Mouse (Mus musculus): ENCODE data around the gene Cldn9.

Gene Cldn9

GRCm38 (mm10) chr17:23680336-23680735 is 3.5 kb downstream of the Cldn9 start:
- no peak for DNase-seq (ENCODE audit: low spot score)

DNA sequence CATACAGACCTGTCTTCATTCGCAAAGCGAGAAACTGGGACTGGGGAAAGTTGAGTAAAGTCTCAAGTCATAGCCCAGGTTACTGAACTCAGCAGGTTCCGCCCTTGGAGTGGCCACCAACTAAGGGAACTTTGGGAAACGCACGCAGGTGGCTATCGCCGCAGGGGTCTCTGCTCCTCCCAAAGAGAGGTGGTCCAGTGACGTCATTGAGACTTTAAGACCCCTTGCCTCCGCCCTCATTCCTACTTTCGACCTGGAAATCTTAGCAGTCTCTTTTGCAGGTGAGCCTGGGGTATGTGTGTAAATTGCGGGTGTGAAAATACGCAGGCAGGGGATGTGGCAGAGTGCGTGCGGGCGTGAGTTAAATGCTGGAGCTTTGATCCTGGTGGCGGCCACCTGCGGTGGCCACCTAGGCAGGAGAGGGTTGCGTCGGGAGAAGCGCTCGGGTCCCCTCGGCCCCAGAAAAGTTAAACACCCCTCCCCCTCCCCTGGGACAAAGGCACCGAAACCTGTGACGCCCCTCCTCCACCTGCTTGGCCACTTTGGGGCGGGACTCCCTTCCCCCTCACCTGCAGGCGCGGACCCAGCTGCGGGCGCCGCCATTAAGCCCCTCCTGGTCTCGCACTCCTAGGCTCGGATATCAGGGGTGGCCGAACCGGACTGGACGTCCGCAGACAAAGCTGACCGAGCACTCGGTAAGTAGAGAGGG is 4.5 kb downstream of the Cldn9 start, which contains the start of gene Cldn6:
Gene Cldn6, plus strand, starts transcription at position 123 of the 709 bp plus-strand sequence.
- no peak for DNase-seq (ENCODE audit: low spot score)

GRCm38 (mm10) chr17:23677236-23677679 is 6.6 kb downstream of the Cldn9 start, which contains the start of gene Tnfrsf12a:
Gene Tnfrsf12a, minus strand, starts transcription at chr17:23677468.
- DNase-seq (ENCODE audit: low spot score): peak; percentile 82

GRCm38 (mm10) chr17:23676473-23677031 is 7.3 kb downstream of the Cldn9 start:
- peak; percentile 80 for DNase-seq (ENCODE audit: low spot score)

GRCm38 (mm10) chr17:23675564-23676281 is 8.1 kb downstream of the Cldn9 start:
- peak; percentile 75 for DNase-seq (ENCODE audit: low spot score)

DNA sequence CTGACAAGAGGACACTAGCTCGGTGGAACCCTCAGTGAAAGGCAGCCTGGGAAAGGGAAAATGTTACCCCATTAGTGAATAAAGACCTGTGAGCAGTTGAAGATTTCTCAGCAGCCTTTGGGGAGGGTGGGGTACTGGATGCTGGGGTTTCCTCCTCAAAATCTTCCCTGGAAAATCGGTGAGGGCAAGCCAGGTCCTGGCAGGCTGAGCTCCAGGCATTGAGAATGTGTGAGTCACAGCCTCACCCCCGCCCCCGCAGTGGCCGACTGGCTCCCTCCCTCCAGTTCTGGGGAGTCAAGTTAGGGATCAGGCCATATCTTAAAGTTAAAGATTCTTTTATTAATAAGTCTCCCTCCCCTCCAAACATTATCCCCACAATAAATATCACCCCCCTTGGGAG is 8.7 kb downstream of the Cldn9 start:
- DNase-seq (ENCODE audit: low spot score): peak; percentile 71

DNA sequence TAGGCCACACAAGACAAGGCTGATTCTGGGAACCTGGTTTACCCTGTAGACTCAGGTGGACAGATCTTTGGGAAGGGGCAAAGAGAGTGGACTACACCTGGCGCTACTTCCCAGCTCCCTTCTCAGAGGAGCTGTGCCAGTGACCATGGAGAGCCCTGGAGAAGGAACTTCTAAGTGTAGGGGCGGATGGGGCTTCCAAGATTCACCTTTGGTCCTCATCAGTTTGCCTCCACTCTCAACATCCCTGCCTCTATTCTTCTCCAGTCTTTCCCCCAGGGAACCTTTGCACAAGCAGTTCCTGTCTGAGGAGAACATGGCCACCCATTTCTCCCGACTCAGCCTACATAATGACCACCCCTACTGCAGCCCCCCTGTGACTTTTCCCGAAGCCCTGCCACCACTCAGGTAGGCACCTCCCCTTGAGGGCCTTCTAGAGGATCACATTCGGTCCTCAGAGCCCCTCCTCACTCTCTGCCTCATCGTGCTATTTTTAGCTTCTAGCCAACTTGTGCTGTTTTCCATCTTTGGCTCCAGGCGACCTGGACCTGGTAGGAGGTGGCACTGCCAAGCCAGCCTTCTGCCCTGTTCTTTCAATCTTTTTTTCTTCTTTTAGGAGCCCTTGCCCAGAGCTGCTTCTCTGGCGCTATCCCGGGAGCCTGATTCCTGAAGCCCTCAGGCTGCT is 9.4 kb downstream of the Cldn9 start:
- DNase-seq (ENCODE audit: low spot score): no peak

GRCm38 (mm10) chr17:23673424-23674073 is 10.3 kb downstream of the Cldn9 start, which contains the start of the genes Hcfc1r1 and Thoc6:
Gene Hcfc1r1, plus strand, starts transcription at chr17:23673596.
Gene Thoc6, minus strand, starts transcription at chr17:23673882.
- peak; percentile 90 for DNase-seq (ENCODE audit: low spot score)

DNA sequence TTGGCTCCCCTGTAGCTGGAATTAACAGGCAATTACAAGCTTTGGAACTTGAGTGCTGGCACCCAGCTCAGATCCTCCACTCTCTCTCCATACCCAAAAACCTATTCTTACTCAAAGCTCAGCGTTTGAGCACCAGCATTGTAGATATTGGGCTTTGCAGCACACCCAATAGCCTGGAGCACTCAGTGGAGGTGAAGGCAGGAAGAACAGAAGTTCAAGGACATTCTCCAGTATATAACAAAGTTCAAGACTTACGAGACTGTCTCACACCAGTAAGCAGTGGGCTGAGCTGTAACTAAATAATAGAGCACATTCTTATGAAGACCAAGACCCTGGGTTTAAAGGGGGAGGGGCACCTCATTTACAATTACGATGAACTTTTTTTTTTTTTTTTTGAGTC is 11.1 kb downstream of the Cldn9 start:
- DNase-seq (ENCODE audit: low spot score): no peak

DNA sequence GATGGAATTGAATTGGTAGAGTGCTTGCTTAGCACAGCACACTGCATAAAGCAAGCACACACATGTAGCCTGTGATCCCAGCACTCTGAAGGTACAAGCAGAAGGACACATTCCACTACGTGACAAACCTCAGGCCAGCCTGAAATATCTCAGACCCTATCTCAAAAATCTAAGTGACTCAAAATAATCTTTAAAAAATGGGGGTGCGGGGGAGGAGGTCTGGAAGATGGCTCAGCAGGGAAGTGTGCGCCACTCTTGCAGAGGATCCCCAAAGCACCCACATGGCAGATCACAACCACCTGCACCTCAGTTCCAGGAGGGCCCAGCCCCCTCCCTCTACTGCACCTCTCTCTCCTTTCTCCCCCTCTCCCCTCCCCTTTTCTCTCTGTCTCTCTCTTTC is 12.3 kb downstream of the Cldn9 start:
- DNase-seq (ENCODE audit: low spot score): no peak

- no peak for DNase-seq (ENCODE audit: low spot score)
Observed at GRCm38 (mm10) chr17:23670516-23671074, 13.2 kb downstream of the Cldn9 start.

DNA sequence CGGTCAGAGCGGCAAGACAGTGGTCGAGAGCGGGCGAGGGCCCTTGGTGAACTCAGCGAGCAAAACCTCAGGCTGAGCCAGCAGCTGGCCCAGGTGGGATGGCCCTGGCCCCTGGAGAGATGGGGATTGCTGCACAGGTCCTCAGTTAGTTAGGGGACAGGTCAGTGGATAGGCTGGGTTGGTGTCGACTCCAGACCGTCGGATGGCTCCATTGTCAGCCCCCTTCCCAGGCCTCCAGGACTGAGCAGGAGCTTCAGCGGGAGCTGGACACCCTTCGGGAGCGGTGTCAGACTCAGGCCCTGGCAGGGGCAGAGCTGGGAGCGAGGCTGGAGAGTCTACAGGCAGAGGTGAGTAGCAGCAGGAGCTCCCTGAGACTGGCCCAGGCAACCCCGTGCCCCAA is 18.3 kb downstream of the Cldn9 start:
- no peak for DNase-seq (ENCODE audit: low spot score)

GRCm38 (mm10) chr17:23664556-23665021 is 19.2 kb downstream of the Cldn9 start:
- DNase-seq (ENCODE audit: low spot score): no peak

GRCm38 (mm10) chr17:23661526-23661925 is 22.3 kb downstream of the Cldn9 start:
- DNase-seq (ENCODE audit: low spot score): no peak

GRCm38 (mm10) chr17:23660876-23661200 is 23.0 kb downstream of the Cldn9 start:
- no peak for DNase-seq (ENCODE audit: low spot score)

DNA sequence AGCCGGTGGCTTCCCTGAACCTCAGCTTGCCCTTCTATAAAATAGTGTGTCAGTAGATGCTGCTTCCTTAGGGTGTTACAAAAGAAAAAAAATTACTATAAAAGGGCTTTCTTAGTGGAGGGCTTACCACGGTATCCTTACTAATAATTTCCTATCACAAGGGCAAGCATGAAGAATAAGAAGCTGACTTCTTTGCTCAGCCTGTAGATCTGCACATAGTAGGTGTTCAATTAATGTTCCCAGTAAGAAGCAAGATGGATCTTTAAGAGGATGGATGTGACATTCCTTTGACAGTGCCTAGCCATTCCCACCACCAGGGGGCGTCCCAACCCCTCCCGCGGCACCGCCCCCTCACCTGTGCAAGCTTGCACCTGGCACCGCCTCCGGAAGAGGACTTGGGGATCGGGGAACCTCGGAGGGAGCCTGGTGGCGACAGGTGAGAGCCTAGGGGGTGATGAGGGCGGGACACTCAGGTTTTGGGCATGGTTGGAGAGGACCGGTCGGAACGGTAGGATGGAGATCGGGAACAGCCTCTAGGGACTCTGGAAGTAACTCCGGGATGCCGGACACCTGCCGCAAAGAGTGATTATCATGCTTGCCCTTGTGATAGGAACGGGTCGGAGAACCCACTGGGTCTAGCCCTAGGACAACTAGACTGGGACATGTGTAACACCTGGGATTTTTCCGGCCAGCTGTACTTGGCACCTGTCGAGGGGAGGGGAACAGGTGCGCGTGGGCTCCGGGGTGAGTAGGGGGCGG is 23.5 kb downstream of the Cldn9 start, which contains the start of gene Bicdl2:
Gene Bicdl2, plus strand, starts transcription at position 390 of the 759 bp plus-strand sequence.
- peak; percentile 86 for DNase-seq (ENCODE audit: low spot score)

- no peak for DNase-seq (ENCODE audit: low spot score)
Observed at GRCm38 (mm10) chr17:23658450-23658849, 25.4 kb downstream of the Cldn9 start.

- no peak for DNase-seq (ENCODE audit: low spot score)
Observed at GRCm38 (mm10) chr17:23654410-23654809, 29.4 kb downstream of the Cldn9 start.

DNA sequence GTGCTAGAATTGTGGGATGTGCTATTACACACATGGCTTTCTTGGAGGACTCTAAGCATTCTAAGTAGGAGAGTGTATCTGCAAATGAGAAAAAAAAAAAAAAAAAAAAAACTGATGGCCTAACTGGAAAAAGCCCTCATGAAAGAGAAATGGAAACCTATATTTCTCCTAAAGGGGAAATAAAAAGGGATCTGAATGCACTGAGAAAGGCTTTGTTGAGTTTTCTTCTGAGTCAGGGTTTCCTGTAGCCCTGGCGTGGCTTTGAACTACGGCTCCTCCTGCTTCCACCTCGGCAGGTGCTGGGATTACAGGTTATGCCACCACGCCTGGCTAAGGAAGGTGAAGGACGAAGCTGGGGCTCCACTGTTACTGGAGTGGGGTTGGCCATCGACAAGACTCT is 29.8 kb downstream of the Cldn9 start:
- no peak for DNase-seq (ENCODE audit: low spot score)

DNA sequence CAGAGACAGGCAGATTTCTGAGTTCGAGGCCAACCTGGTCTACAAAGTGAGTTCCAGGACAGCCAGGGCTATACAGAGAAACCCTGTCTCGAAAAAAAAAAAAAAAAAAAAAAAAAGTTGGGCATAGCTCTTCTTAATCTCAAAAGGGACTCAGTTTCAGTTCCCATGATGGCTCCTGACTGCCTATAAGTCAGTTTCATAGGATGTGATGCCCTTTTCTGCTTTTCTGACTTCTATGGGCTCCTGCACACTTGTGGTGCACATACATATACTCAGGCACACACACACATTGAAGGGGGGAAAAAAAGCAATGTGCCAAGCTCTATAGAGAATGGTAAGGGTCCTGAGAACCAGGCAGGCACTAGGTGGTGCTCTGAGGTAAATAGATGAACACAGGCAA is 30.5 kb downstream of the Cldn9 start:
- no peak for DNase-seq (ENCODE audit: low spot score)

- no peak for DNase-seq (ENCODE audit: low spot score)
Observed at GRCm38 (mm10) chr17:23651363-23651762, 32.5 kb downstream of the Cldn9 start.
